Mouse (Mus musculus) brain, adult 10 weeks (tissue): Measurements from ENCODE around the gene Pogz. TPM values are rescaled to one million over a fixed set of nuclear protein-coding genes. Genes with fewer than 3 reads are reported as not detected.

ENCODE experiments used
- polyA plus RNA-seq: library from polyadenylated mRNA; stranded (reverse); fragments of 350-450 nt; fragmentation: Illumina TruSeq; extraction: RNeasy Lipid Tissue Mini Kit (QIAGEN cat#74804); gene quantifications from one replicate; pipeline ENCODE4 v1.2.3, GENCODE M21; 2015; ENCODE audit warnings: low read depth, low replicate concordance

Pogz gene
- 26.1 TPM for polyA plus RNA-seq

GRCm38 (mm10) chr3:94837183-94837890 is at the start of gene Pogz:
Pogz (plus strand) TSS chr3:94837567.

GRCm38 (mm10) chr3:94886316-94887224 is 49.2 kb downstream of the Pogz start, which contains the start of gene Psmb4:
Psmb4 (minus strand) TSS chr3:94886961.

Other genes starting within 250 kb of the Pogz start
- gene Gm10972, start 194.5 kb upstream of the Pogz start, polyA plus RNA-seq = not detected
- 4.1 TPM for gene Tuft1, start 178.7 kb upstream of the Pogz start, polyA plus RNA-seq
- not detected for gene Selenbp2, start 144.0 kb upstream of the Pogz start, polyA plus RNA-seq
- 3.5 TPM for gene Cgn, start 51.1 kb upstream of the Pogz start, polyA plus RNA-seq
- gene Psmb4, start 49.4 kb downstream of the Pogz start, polyA plus RNA-seq = 315 TPM
- 17.2 TPM for gene Selenbp1, start 95.5 kb downstream of the Pogz start, polyA plus RNA-seq
- gene Rfx5, start 116.5 kb downstream of the Pogz start, polyA plus RNA-seq = 16.9 TPM
- 41.1 TPM for gene Pi4kb, start 137.2 kb downstream of the Pogz start, polyA plus RNA-seq
- 16.9 TPM for gene Zfp687, start 177.9 kb downstream of the Pogz start, polyA plus RNA-seq
- 176 TPM for gene Psmd4, start 205.0 kb downstream of the Pogz start, polyA plus RNA-seq